Mouse (Mus musculus): ENCODE data around the gene Lypd3.
"Not testable (repeated sequence)": the region's sequence is repeated elsewhere in the genome, so short reads cannot be mapped to it uniquely, and the experiment has no call there.

Gene Lypd3

DNA sequence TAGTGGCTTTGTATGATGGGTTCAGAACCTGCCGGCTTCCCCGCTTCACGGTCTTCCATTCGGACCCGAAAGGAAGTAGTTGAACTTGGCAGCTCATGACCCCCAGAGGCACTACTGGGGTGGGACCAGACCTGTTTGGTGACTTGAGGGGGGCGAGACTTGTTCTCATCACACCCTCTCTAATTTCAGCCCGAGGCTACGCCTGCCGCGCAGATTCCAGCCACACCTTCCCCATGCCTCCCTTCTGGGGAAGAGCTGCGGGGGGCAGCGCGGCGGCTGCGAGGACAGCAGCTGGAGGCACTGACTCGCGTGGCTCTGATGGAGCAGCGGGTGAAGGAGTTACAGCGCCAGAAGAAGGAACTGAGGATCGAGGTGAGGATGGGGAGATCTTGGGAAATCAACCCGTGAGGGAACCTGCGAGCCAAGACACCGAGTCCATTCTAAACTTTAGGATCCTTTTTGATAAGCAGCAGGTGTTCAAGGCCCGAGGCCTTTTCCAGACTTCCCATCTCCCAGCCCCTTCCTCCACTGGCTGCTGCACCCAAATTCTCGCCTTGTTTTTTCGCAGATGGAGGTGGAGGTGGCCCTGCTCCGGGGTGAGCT is 23.9 kb upstream of the Lypd3 start:
- DNase-seq (ENCODE audit: low read depth), result no peak

DNA sequence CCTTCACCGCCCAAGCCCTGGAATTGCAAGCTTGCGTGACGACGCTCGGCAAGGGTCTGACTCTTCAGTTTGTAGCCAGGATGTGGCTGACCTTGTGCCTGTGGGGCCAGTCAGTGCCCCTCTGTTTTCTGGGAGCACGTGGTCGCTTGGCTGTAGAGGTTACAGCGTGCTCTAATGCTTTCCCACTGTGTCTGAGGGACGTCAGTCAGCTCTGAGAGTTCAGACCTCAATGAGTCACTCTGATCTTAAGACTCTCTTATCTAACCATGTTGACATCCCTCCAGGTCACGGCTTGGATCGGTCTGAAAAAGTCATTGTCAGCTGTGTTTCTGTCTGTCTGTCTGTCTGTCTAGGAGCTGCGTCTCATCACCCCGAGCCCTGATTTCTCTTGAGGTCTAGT is 21.5 kb upstream of the Lypd3 start:
- DNase-seq (ENCODE audit: low read depth), result no peak

DNA sequence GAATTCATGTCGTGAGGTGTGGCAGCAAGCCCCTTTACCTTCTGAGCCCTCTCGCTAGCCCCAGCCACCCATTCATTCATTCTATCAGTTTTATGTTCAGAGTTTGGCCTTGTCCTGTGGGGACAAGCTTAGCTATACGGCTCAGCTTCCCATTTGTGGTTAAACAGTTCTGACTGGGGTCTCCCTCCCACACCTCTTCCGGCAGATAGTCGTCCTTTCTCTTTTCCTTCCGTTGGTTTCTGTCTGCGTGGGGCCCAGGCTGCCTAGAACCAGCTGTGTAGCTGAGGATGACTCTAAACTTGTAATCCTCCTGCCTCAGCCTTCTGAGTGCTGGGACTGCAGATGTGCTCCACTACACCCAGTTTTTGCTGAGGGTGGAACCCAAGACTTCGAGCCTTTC is 18.6 kb upstream of the Lypd3 start:
- no peak for DNase-seq (ENCODE audit: low read depth)

DNA sequence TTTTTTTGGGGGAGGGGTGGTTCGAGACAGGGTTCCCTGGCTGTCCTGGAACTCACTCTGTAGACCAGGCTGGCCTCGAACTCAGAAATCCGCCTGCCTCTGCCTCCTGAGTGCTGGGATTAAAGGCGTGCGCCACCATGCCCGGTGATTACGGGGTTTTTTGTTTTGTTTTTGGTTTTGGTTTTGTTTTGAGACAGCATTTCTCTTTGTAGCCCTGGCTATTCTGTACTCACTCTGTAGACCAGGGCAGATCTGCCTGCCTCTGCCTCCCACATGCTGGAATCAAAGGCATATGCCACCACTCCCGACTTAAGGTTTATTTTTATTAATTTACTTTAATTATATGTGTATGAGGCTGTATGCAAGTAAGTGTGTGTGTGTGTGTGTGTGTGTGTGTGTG is 18.0 kb upstream of the Lypd3 start:
- not testable (repeated sequence) for DNase-seq (ENCODE audit: low read depth)

DNA sequence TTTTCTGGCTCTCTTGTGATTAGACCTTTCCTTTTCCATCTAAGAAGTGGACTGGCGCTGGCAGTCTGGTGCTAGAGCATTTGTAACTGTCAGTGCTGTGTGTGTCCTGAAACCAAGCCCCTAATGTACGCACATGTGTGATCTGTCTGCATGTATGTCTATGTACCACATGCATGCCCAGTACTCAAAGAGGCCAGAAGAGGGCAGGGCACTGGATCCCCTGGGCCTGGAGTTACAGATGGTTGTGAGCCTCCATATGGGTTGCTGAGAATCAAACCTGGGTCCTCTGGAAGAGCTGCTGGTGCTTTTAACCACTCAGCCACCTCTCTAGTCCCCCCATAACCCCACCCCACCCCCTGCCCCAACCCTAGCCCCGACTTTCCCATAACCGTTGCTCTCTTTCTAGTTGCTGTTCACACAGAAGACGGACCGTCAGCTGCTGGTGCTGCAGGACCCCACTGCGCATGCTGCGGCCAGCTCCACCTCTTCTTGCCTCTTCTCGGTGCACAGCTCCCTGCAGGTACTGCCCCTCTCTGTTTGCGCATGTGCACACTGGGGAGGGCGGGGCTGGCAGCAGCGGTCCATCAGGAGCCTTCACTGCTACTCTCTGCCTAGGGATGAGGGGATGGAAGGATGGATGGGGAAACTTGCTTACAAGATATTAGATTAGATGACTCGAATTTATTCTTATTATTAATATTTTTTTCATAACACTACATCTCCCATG is 16.5 kb upstream of the Lypd3 start:
- DNase-seq (ENCODE audit: low read depth), result no peak

DNA sequence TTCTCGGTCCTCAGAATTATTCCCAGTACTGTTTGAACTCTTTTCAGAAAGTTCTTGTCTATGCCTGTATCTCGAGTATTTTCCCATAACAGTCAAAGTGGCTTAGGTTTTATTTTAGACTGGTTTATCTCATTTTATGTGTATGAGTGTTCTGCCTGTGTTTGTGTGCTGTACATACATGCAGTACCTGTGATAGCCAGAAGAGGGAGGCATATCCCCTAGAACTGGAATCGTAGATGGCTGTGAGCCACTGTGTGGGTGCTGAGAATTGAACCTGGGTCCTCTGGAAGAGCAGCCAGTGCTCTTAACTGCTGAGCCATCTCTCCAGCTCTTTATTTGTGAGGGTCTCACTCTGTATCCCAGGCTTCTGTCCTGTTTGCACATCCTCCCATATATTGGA is 15.2 kb upstream of the Lypd3 start:
- no peak for DNase-seq (ENCODE audit: low read depth)

DNA sequence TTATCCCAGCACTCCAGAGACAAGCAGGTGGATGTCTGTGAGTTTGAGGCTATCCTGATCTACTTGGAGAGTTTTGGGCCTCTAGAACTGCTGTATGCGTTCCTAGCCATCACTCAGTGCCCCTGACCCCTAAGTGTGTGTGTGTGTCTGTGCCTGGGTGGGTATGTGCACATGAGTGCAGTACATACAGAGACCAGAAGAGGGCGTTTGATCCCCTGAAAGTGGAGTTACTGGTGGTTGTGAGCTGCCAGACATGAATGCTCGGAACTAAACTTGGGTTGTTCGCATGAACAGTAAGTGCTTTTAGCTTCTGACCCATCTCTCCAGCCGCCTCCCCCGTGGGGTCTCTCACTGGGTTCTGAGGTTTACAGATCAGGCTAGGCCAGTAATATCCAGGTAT is 13.4 kb upstream of the Lypd3 start:
- DNase-seq (ENCODE audit: low read depth), result no peak

DNA sequence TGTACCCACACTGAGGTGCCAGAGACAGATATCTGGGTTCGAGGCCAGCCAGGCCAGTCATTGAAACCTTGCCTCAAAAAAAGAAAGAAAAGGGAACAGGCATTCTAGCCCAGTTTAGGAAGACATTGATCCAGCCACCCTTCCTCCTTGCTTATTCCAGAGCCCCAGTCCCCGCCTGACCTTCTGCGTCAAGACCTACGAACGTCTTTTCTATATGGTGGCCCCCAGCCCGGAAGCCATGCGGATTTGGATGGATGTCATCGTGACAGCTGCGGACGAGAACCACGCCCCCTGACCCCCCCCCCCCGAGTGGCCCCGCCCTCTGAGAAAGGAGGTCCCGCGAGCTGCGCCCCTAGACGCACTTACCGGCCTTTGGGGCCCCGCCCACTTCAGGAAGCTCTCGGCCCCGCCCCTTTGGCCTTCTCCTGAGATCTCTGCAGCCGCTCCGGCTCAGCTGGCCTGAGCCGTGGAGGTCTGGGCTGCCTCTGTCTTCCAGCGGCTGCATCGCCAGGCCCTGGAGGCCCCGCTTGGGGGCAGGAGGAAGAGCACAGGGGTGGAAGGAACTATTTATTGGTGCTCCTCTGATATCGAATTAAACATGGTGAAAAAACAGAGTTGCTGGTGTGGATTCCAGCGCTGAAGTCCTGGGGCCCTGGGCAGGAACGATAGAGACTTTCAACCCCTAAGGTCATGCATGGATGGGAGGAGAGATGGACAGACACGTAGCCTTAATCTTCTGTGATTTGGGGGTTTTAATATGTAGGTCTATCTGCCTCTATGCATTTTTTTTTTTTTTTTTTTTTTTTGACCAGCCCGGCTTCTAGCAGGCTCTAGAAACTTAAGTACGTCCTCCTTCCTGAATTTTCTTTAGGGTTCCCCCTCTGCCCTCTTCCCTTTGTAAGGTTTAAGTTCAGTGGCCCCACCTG is 7.4 kb upstream of the Lypd3 start:
- peak; percentile 76 for DNase-seq (ENCODE audit: low read depth)

DNA sequence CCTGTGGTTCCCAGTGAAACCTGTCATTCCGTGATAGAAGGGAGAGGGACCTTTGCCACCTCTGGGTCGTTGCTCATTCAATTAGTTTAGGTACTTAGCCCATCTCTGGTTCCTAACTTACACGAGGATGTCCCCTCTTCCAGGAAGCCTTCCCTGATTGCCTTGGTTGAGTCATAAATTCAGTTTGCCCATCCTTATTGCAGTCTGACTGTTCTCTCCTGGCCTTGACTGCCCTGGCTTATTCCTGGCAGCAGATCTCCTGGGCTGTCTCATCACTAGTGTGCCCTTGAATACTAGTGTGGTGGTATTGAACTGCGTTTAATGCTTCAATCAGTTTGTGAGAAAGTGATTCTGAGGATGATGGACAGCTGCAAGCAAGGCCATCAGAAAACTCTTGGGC is 6.7 kb upstream of the Lypd3 start:
- no peak for DNase-seq (ENCODE audit: low read depth)

DNA sequence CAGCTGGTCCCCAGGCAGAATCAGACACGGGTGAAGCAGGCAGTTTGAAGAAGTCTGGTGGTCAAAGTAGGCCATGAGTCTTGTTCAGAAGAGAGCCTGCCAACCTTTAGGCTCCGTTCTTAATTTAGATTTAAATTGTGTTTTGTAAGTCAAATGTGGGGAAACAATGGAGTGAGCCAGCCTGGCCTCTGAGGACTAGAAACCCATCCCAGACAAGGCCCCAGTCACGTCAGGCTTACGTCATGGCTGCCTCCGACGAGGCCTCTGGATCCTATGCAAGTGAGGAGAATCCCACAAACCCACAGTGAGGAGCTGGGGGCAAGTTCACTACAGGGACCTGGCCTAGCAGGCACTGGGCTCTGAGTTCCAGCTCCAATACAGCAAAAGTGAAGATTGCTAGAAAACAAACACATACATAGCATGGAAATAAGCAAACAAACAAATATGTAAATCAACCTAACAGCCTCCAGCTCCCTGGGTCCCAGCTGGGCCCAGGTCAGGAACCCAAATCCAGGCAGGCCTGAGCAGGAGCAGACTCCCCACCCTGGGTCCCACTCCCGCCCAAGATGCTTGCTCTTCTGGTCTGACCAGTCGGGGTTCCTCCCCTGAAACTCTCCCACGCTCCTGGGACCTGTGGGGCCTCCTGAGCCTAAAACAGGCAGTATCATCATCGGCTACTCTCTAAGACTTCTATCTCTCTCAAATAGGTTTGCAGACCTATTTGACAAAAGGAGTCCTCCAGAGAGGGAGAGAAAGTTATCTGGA is 6.1 kb upstream of the Lypd3 start:
- DNase-seq (ENCODE audit: low read depth), result no peak

DNA sequence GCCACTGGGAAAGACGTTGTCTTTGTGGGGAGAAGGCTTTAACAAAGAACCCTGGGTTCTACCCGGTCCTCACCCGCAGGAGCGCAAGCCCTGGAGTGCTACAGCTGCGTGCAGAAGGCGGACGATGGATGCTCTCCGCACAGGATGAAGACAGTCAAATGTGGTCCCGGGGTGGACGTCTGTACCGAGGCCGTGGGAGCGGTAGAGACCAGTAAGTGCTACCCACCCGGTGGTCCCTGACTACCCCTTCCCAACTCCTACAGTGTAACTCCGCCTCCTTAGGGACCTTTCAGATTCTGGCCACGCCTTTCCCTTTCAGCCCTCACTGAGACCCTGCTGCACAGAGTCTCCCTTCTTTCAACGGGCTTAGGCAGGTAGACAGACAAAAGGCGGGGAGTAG is 696 bp downstream of the Lypd3 start:
- DNase-seq (ENCODE audit: low read depth), result no peak

DNA sequence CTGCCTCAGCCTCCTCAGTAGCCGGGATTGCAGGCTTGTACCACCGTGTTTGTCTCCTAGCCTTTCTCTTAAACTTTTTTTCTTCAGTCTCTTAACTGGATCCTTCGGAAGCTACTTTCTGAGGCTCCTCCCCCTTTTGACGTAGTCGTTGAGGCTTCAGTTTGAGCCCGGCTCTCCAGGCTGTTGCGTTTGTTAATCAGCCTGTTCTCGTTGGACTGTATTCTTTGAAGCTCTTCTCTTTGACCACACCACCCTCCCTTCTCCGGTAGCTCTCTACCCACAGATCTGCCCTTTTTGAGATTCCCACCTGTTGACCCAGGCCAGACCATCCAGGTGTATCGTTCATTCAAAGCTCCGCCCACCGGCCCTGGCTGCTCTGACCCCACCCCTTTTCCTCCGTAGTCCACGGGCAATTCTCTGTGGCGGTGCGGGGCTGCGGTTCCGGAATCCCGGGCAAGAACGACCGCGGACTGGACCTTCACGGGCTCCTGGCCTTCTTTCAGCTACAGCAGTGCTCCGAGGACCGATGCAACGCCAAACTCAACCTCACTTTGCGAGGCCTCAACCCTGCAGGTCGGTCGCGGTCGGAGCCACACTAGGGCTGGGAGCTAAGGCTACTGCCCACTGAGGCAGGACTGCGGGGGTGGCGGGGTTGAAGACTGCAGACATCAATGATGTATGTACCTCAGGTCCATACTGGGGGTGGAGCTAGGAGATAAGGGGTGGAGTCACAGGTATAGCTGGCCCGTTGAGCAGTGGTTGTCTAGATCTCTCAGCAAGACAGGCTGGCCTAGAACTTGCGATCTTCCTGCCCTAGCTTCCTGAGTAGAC is 1.9 kb downstream of the Lypd3 start:
- peak; percentile 63 for DNase-seq (ENCODE audit: low read depth)

DNA sequence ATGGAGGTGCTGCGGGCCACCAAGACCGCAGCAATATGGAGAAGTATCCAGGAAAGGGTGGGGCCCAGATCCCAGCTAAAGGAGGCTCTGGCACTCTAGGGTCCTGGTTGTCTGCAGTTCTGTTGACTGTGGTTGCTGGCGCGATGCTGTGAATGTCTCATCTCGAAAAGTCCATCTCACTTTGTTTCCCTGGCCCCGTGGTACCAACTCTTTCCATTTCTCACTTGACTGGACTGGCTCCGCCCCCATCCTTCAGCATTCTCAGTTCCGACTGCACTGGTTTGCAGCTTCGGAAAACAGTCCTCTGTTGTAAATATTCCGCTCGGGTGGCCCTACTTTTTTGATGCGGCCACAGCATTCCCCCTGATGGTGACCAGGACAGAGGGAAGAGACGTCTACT is 4.1 kb downstream of the Lypd3 start:
- no peak for DNase-seq (ENCODE audit: low read depth)

DNA sequence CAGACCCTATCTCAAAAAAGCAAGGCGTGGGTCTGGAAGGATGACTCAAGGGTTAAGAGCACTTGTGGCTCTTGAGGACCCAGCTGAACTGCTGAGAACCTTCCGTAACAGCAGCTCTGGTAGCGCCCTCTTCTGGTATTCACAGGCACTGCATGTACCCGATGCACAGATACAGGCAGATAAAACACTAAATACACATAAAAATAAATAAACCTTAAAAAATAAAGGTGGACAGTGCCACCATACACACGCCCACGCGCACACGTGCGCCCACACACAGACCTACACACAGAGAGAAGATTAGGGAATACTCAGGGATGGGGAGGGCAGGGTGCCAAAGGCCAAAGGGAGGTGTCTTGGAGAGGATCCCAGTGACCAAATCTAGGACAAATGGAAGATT is 6.1 kb downstream of the Lypd3 start:
- no peak for DNase-seq (ENCODE audit: low read depth)

DNA sequence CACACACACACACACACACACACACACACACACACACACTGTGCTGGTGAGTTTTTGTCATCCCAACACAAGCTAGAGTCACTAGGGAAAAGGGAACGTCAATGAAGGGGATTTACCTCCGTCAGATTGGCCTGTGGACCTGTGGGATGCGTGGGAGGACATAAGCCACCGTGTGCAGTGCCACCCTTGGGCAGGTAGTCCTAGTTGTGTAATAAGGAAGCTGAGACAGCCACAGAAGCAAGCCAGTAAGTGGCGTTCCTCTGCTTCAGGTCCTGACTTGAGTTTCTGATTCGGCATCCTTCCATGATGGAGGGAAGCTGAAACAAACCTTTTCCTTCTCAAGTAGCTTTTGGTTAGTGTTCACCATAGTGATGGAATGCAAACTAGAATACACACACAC is 8.1 kb downstream of the Lypd3 start:
- no peak for DNase-seq (ENCODE audit: low read depth)

DNA sequence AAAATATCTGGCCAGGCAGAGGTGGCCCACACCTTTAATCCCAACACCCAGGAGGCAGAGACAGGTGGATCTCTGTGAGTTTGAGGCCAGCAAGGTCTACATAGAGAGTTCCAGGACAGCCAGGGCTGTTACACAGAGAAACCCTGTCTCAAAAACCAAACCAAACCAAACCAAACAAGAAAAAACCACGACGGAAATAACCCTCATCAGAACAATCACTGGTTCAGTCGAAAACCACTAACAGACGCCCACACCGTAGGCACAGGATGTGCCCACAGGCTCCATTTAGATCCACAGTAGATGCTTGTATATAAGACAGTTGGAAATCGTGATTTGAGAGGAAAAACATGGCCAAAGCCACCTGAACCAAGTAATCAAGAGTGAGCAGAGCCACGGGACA is 8.6 kb downstream of the Lypd3 start:
- DNase-seq (ENCODE audit: low read depth), result no peak

DNA sequence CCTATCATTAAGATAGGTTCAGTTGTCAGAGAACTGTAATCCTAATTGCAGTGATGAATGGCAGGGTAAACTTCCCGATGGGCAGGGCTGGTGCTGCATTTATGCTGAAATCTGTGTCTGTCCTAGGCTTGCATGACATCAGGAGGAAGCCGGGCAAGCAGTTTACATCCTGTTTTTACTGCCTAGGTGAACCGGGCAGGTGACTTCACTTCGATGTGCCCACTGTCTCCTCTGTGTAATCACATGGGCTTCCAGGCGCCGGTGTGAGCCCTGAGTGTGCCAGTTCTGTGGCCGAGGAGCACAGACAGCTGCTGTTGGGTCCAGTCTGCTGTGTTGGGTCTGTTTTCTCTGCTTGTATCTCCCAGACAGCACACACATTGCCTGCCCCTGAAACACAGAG is 10.1 kb downstream of the Lypd3 start:
- no peak for DNase-seq (ENCODE audit: low read depth)

DNA sequence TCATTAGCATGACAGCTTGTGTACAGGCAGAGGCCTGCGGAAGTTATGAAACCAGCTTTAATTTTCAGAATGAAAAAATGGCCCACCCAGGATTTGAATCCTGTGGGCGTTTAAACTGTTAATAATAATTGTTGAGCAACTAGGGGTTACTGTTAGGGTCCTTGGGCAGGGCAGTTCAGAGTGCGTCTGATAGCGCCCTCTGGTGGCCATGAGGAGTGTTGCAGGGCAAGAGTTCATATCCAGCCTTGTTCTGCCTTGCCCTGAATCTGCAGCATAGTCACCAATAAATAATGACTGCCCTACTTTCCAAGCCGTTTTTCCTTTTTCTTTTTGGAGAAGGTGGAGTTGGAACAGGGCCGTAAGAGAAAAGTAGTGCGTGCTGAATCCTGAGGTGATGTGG is 17.3 kb downstream of the Lypd3 start:
- DNase-seq (ENCODE audit: low read depth), result no peak

DNA sequence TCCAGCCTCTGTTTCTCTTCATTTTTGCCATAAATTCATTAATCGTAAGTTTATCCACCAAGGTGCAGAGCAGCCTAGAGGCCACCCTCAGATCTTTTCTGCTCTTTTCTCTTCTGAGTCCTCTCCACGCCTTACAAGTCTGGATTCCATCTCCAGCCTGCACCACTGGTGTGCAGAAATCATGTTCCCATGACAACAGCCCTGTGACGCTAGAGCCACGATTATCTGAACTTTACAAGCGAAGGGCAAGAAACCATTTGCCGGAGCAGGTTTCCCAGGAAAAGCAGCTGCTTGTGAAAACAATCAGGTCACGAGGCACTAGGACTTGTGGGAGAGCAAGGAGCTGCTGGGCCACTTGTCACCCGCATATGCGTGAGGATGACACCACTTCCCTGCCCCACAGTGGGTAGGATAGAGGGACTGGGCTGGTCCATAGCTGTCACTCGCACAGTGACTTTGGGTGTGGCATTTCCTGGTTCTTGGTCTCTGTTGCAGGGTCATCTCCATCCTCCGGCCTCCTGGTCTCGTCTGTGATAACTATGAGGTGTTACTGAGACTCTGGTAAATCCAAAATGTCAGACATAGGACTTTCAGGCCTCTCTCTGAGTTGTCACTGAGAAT is 23.5 kb downstream of the Lypd3 start:
- no peak for DNase-seq (ENCODE audit: low read depth)

DNA sequence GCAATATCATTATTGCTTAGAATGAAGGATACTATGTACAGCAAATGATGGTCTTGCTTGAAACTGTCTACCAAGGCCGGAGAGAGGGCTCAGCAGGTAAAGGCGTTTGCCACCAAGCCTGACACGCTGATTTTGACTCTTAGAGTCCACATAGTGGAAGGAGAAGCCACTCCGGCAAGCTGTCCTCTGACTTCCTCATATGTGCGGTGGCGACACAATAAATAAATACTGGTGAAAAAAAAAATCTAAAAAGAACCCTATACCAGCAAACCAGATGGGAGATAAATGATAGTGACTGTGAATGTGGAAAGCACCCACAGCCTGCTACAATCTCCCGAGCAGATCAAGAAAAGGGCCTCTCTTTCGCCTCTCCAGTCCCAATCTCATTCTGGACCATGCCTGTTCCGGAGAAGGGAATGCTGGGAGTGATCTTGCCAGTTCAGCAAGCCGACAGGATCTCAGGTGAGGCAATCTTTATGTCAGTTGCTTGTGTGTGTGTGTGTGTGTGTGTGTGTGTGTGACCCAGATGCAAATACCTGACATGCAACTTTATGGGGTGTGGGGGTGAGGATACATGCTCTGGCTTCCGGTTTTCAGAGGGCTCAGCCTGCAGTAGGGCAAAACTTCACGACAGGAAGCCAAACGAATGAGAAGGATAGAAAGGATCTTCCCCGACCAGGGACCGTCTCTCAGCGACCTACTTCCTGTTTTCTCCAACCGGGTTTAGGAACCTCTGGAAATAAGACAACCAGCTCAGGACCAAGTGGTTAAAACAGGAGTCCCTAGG is 25.0 kb downstream of the Lypd3 start:
- no peak for DNase-seq (ENCODE audit: low read depth)
